ENCODE assay signal across 16 mouse cellular contexts in genomic region chr7:112686586-112686985, GRCm38 (mm10). TPM values are rescaled to one million over a fixed set of nuclear protein-coding genes. Genes with fewer than 3 reads are reported as not detected.
DNase-seq lines count a peak whose midpoint lies in the region; ATAC-seq and TF ChIP-seq lines count a peak whose summit lies in the region.
"Had no signal": no experiment of that assay in that cellular context is flagged by ENCODE, and none has a peak within 500 bp of the region (broad histone marks: within the 10 kb centered on the region; RNA-seq: fewer than 3 reads in every experiment).

No protein-coding gene starts in this region.

- TF ChIP-seq POLR2A in ES-Bruce4 (IDR thresholded peaks at IDR 0.05; ENCODE audit: insufficient read depth, low read length), result no peak

- peak overlapping the region; percentile 85 for H3K27ac ChIP-seq in hindbrain, embryonic 10.5 days
- no peak overlapping the region for H3K27ac ChIP-seq in hindbrain, postnatal 0 days
- peak overlapping the region; percentile 7; the same call in 1 of the 2 replicates for H3K27ac ChIP-seq in ES-Bruce4 (ENCODE audit: insufficient read depth, low read length)
- H3K27ac ChIP-seq in limb, embryonic 11.5 days (replicated peaks; ENCODE audit: low read depth, low read length), result no peak overlapping the region
- H3K27ac ChIP-seq: liver, embryonic 13.5 days had no signal

- TF ChIP-seq EP300 in ES-Bruce4 (IDR thresholded peaks at IDR 0.05; ENCODE audit: insufficient read depth, low read depth, low read length), result no peak

- H3K4me2 ChIP-seq in hindbrain, postnatal 0 days (ENCODE audit: low read depth, low read length), result no peak overlapping the region
- peak overlapping the region; percentile 15; the same call in 1 of the 2 replicates for H3K4me2 ChIP-seq in limb, embryonic 11.5 days (ENCODE audit: low read depth, severe bottlenecking)
- H3K4me2 ChIP-seq: liver, embryonic 13.5 days had no signal

- H3K9me3 ChIP-seq in hindbrain, embryonic 10.5 days, result no peaks in the 10 kb centered on the region
- no peaks in the 10 kb centered on the region for H3K9me3 ChIP-seq in hindbrain, postnatal 0 days (ENCODE audit: low read length)
- no peaks in the 10 kb centered on the region for H3K9me3 ChIP-seq in ES-Bruce4 (replicated peaks; ENCODE audit: control insufficient read depth, insufficient read depth, low read length, poor library complexity, severe bottlenecking)
- no peaks in the 10 kb centered on the region for H3K9me3 ChIP-seq in limb, embryonic 11.5 days (ENCODE audit: control insufficient read depth, low read length)
- H3K9me3 ChIP-seq: liver, embryonic 13.5 days had no signal

- H3K27me3 ChIP-seq in hindbrain, embryonic 10.5 days (ENCODE audit: insufficient read depth, poor library complexity, severe bottlenecking), result no peaks in the 10 kb centered on the region
- no peaks in the 10 kb centered on the region for H3K27me3 ChIP-seq in hindbrain, postnatal 0 days (ENCODE audit: insufficient read depth, low read length)
- H3K27me3 ChIP-seq in ES-Bruce4 (ENCODE audit: control insufficient read depth, insufficient read depth, low read length, poor library complexity, severe bottlenecking), result no peaks in the 10 kb centered on the region
- no peaks in the 10 kb centered on the region for H3K27me3 ChIP-seq in limb, embryonic 11.5 days (ENCODE audit: control insufficient read depth, insufficient read depth, low read length)

- WGBS in hindbrain, embryonic 10.5 days, result 25% methylated on average over 10 of the region's 10 CpGs
- 46% methylated on average over 10 of the region's 10 CpGs for WGBS in hindbrain, postnatal 0 days
- 12% methylated on average over 10 of the region's 10 CpGs for WGBS in limb, embryonic 11.5 days

- intact Hi-C loops in left cerebral cortex, postnatal 25 days (cut with DNase I), result no loop called here

- no peak for DNase-seq in hindbrain, embryonic 10.5 days (ENCODE audit: low spot score)
- no peak for DNase-seq in hindbrain, postnatal 0 days (ENCODE audit: low spot score)
- DNase-seq in embryo, embryonic 11 days, result peak; percentile 67
- DNase-seq in limb, embryonic 11.5 days (ENCODE audit: low spot score), result peak; percentile 69
- no peak for DNase-seq in cerebellum, postnatal 36 days
- DNase-seq in left cerebral cortex, postnatal 25 days (ENCODE audit: low spot score in 2 of 2), result no peak
- DNase-seq: cerebellum, adult 18-20 months; heart, postnatal 10 days; kidney, postnatal 10 days; layer of hippocampus, postnatal 36 days; liver, embryonic 13.5 days; lung, postnatal 36 days; spleen, adult 18-20 months had no signal

- no peak overlapping the region for H3K9ac ChIP-seq in hindbrain, postnatal 0 days (replicated peaks; ENCODE audit: low read length)
- H3K9ac ChIP-seq in ES-Bruce4 (ENCODE audit: low read depth, poor library complexity, severe bottlenecking), result peak overlapping the region; percentile 14; the same call in 1 of the 2 replicates
- no peak overlapping the region for H3K9ac ChIP-seq in limb, embryonic 11.5 days (ENCODE audit: low read length)
- H3K9ac ChIP-seq: liver, embryonic 13.5 days had no signal

- no peak for ATAC-seq in hindbrain, postnatal 0 days
- no peak; the same call in 1 of the 2 replicates for ATAC-seq in limb, embryonic 11.5 days (ENCODE audit: insufficient number of reproducible peaks, low FRiP score, low TSS enrichment, low read depth)

- no peaks in the 10 kb centered on the region for H3K36me3 ChIP-seq in hindbrain, embryonic 10.5 days
- no peaks in the 10 kb centered on the region for H3K36me3 ChIP-seq in hindbrain, postnatal 0 days (ENCODE audit: insufficient read depth, low read length)
- peaks cover 3% of the 10 kb centered on the region for H3K36me3 ChIP-seq in ES-Bruce4 (ENCODE audit: control insufficient read depth, insufficient read depth, low read length, poor library complexity, severe bottlenecking)
- no peaks in the 10 kb centered on the region for H3K36me3 ChIP-seq in limb, embryonic 11.5 days (ENCODE audit: control insufficient read depth, insufficient read depth, low read length)
- H3K36me3 ChIP-seq: G1E; liver, embryonic 13.5 days had no signal

- TF ChIP-seq CTCF in hindbrain, postnatal 0 days (IDR thresholded peaks at IDR 0.05; ENCODE audit: low read depth), result no peak
- no peak for TF ChIP-seq CTCF in ES-Bruce4 (IDR thresholded peaks at IDR 0.05; ENCODE audit: low read depth, low read length)

- peaks cover 100% of the 10 kb centered on the region for H3K4me1 ChIP-seq in hindbrain, embryonic 10.5 days (replicated peaks)
- H3K4me1 ChIP-seq in hindbrain, postnatal 0 days (ENCODE audit: insufficient read depth, low read length), result peaks cover 30% of the 10 kb centered on the region
- H3K4me1 ChIP-seq in ES-Bruce4 (ENCODE audit: control insufficient read depth, insufficient read depth, low read length), result peaks cover 21% of the 10 kb centered on the region
- H3K4me1 ChIP-seq in limb, embryonic 11.5 days (ENCODE audit: control insufficient read depth, insufficient read depth, low read length), result peaks cover 66% of the 10 kb centered on the region

- peak overlapping the region; percentile 0; the same call in 1 of the 2 replicates for H3K4me3 ChIP-seq in hindbrain, embryonic 10.5 days
- no peak overlapping the region for H3K4me3 ChIP-seq in hindbrain, postnatal 0 days (ENCODE audit: low read length)
- H3K4me3 ChIP-seq in ES-Bruce4 (ENCODE audit: low read depth, low read length), result 0 out of 2 replicates have a peak overlapping the region, but pooled peaks have one; percentile 15
- no peak overlapping the region for H3K4me3 ChIP-seq in limb, embryonic 11.5 days (ENCODE audit: low read depth, low read length)
- H3K4me3 ChIP-seq: liver, embryonic 13.5 days had no signal

RNA-seq across cellular contexts. Expression of gene Tead1, which starts 7.5 kb away (rescaled TPM):
- polyA plus RNA-seq in hindbrain, embryonic 10.5 days (2016; fragmentation: Nextera tagmentation; extraction: Ambion mirVana), result 17.8 and 20.6 TPM in 2 replicates
- total RNA-seq in hindbrain, postnatal 0 days (2014; rRNA removed), result 25.6 and 32.4 TPM in 2 replicates
- polyA plus RNA-seq in hindbrain, postnatal 0 days (2015; fragmentation: Nextera tagmentation; extraction: Ambion mirVana), result 10.2 and 14.3 TPM in 2 replicates
- 210 and 214 TPM in 2 replicates for polyA plus RNA-seq in ES-Bruce4 (2011; ENCODE audit: insufficient read depth, insufficient read length, low read depth, missing spikeins)
- polyA plus RNA-seq in limb, embryonic 11.5 days (2014; fragmentation: Nextera tagmentation; extraction: Ambion mirVana), result 17.8 and 18.3 TPM in 2 replicates
- total RNA-seq in left cerebral cortex, postnatal 25 days (2021), result 10 to 100 TPM; 11.8 to 12.0 TPM
- total RNA-seq: monocyte, adult 5-6 weeks had no signal
- polyA plus RNA-seq: G1E had no signal

Comparison
In these comparisons a context has a peak if more than half of its experiments do, and no peak if none do; other contexts are left out.
1. H3K27ac ChIP-seq: peak in hindbrain, embryonic 10.5 days (single experiment) and ES-Bruce4 (single experiment); none in hindbrain, postnatal 0 days (single experiment) and limb, embryonic 11.5 days (single experiment).
2. H3K4me3 ChIP-seq: peak in hindbrain, embryonic 10.5 days (single experiment) and ES-Bruce4 (single experiment); none in hindbrain, postnatal 0 days (single experiment) and limb, embryonic 11.5 days (single experiment).
3. DNase-seq: peak in embryo, embryonic 11 days (single experiment) and limb, embryonic 11.5 days (single experiment); none in hindbrain, embryonic 10.5 days (single experiment), hindbrain, postnatal 0 days (single experiment), cerebellum, postnatal 36 days (0 of 2) and left cerebral cortex, postnatal 25 days (0 of 2).